Mouse (Mus musculus) heart, embryonic 12.5 days (tissue): ENCODE data around the gene Gm21812. TPM values are rescaled to one million over a fixed set of nuclear protein-coding genes. Genes with fewer than 3 reads are reported as not detected.
"Not testable (repeated sequence)": the region's sequence is repeated elsewhere in the genome, so short reads cannot be mapped to it uniquely, and the experiment has no call there.

Experiments used
- ATAC-seq: fragments of 200-750 bp; cut with Nextera tagmentation; 2 replicates; pipeline ENCODE4 v1.8.0; 2017; ENCODE audit warnings: moderate TSS enrichment, moderate library complexity; ENCODE audit not compliant: insufficient number of reproducible peaks, low FRiP score
- H3K27ac ChIP-seq: fragments of 300-500 bp; sonication (generic); 2 replicates; pipeline ENCODE4 v1.5.1; 2016; ENCODE audit warnings: mild to moderate bottlenecking, moderate library complexity; ENCODE audit not compliant: poor library complexity, severe bottlenecking
- H3K27me3 ChIP-seq: fragments of 300-500 bp; sonication (generic); replicated peaks from 2 replicates; pipeline ENCODE4 v1.6.1; 2016; ENCODE audit warnings: mild to moderate bottlenecking, moderate library complexity
- H3K36me3 ChIP-seq: fragments of 300-500 bp; sonication (generic); 2 replicates; pipeline ENCODE4 v1.6.1; 2016; ENCODE audit warnings: mild to moderate bottlenecking, moderate library complexity
- H3K4me1 ChIP-seq: fragments of 300-500 bp; sonication (generic); replicated peaks from 2 replicates; pipeline ENCODE4 v1.6.1; 2016; ENCODE audit warnings: mild to moderate bottlenecking
- H3K4me2 ChIP-seq: fragments of 300-500 bp; sonication (generic); 2 replicates; pipeline ENCODE4 v1.6.1; 2016; ENCODE audit warnings: mild to moderate bottlenecking, moderate library complexity
- H3K4me3 ChIP-seq: fragments of 300-500 bp; sonication (generic); 2 replicates; pipeline ENCODE4 v1.5.1; 2016; ENCODE audit warnings: mild to moderate bottlenecking
- H3K9ac ChIP-seq: fragments of 300-500 bp; sonication (generic); 2 replicates; pipeline ENCODE4 v1.6.1; 2016; ENCODE audit warnings: mild to moderate bottlenecking, moderate library complexity
- H3K9me3 ChIP-seq: fragments of 300-500 bp; sonication (generic); replicated peaks from 2 replicates; pipeline ENCODE4 v1.6.1; 2016; ENCODE audit warnings: mild to moderate bottlenecking, moderate library complexity
- WGBS: fragments of 180-500 bp; shearing (Covaris S2); methylation state at CpG from one replicate; pipeline ENCODE4 v1.1.7; 2016; 5-methylcytosine and 5-hydroxymethylcytosine counted together
- polyA plus RNA-seq: library from polyadenylated mRNA; unstranded; fragments of >200 nt; fragmentation: Nextera tagmentation; extraction: Ambion mirVana; gene quantifications from 2 replicates; pipeline ENCODE4 v1.2.1, GENCODE M21; 2016

Gm21812 gene
- polyA plus RNA-seq = not detected in 2 replicates

DNA sequence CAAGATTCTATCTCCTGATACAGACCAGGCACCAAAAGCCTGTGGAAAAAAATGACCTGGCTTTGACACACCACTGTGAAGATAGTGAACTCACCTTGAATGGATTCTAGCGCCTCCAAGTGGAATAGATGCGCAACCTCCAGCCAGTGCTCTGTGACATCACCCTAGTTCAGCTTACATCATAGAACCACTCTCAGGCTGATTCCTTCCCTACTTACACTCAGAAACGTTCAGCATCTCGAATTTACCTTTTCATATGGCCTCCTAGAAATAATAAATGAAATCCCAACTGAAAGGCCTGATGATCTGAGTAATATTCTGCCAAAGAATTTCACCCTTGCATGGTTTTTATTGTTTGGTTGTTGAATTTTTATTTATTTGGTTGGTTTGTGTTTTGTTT, at the start of gene Gm21812:
TSS of gene Gm21812 (minus strand) at position 101 of the 400 bp plus-strand sequence.
- not testable (repeated sequence) for H3K4me1 ChIP-seq, H3K9ac ChIP-seq, H3K4me3 ChIP-seq, H3K9me3 ChIP-seq, ATAC-seq, H3K4me2 ChIP-seq, H3K27me3 ChIP-seq, H3K36me3 ChIP-seq, H3K27ac ChIP-seq
- WGBS = no CpG with 5 or more reads among the region's 4 CpGs

Other genes with a start within 250 kb of the Gm21812 start
- not detected in 2 replicates for gene Gm21292, start 213.3 kb downstream of the Gm21812 start, polyA plus RNA-seq
- gene Gm21721, start 145.0 kb downstream of the Gm21812 start, polyA plus RNA-seq = not detected in 2 replicates
- gene Gm21874, start 69.0 kb upstream of the Gm21812 start, polyA plus RNA-seq = not detected in 2 replicates